Mouse (Mus musculus): ENCODE measurements around the gene Atg9b. TPM values are rescaled to one million over a fixed set of nuclear protein-coding genes. Genes with fewer than 3 reads are reported as not detected.

Gene Atg9b
- polyA plus RNA-seq, 1 experiment from 2014 or later: 0.48 TPM

DNA sequence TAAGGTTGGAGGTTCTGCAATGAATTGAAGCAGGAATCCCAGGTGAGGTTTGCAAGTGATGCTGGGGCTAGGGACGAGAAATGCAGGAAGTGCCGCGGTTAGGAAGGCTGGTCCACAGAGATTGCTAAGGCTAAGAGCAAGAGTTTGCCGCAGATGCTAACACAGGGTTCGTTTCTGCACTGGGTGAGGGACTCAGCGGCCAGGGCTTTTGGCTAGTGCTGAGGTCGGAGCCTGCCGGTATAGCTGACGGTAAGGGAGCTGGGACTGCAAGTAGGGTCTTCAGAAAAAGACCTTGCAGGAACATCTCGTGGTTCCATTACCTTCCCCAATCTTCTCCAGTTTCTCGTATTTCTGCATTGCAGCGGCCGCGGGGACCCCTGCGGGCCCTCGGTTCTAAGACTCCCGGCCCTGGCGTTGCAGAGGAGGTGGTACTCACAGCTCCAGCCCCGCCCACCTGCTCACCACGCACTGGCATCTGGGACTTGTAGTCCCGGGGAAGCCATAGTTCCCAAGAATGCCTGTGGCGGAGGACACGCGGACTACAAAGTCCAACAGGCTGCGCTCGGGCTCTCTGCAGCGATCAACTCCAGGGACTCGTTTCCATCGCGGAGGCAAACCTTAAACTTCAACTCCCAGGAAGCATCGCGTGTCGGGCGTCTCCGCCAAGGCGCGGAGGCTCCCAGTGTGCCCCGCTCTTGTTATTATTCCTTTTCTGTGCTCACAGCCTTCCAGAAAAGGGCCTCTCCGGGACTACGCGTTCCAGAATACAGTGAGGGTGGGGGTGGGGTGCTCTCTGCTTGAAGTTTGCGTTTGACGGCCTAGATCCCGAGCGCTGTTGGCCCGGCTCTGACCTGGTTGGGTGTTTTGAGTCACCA is 31.4 kb upstream of the Atg9b start, which contains the start of the genes Cdk5 and Slc4a2:
Gene Cdk5, minus strand, starts transcription at position 402 of the 875 bp plus-strand sequence.
Gene Slc4a2, plus strand, starts transcription at position 709 of the 875 bp plus-strand sequence.
- Histone ChIP-seq H3K4me1 (ENCODE audit: insufficient read depth) (peaks cover 26% of the 10 kb centered on the region), H3K27me3 (ENCODE audit: insufficient read depth, low read length) (no peaks in the 10 kb centered on the region), H3K9ac (replicated peaks) (peak within 1 kb of the TSS; percentile 80), H3K4me2 (ENCODE audit: low read depth, low read length) (peak within 1 kb of the TSS; percentile 96), H3K9me3 (ENCODE audit: low read length) (no peaks in the 10 kb centered on the region), H3K36me3 (replicated peaks; ENCODE audit: insufficient read depth, low read length) (peaks cover 11% of the 10 kb centered on the region; the same call in 1 of the 2 replicates), H3K4me3 (ENCODE audit: low read depth, low read length) (peak within 1 kb of the TSS; percentile 65), H3K27ac (ENCODE audit: low read depth) (peak within 1 kb of the TSS; percentile 97)
- peak; percentile 79 for TF ChIP-seq EP300 (IDR thresholded peaks at IDR 0.05; ENCODE audit: low read depth)
- no peak for TF ChIP-seq CTCF (IDR thresholded peaks at IDR 0.05; ENCODE audit: low read depth)
- peak; percentile 98 for DNase-seq
- under 1% methylated on average over 46 of the region's 46 CpGs for WGBS (ENCODE audit: insufficient replicate concordance)
- peak; percentile 89 for ATAC-seq

DNA sequence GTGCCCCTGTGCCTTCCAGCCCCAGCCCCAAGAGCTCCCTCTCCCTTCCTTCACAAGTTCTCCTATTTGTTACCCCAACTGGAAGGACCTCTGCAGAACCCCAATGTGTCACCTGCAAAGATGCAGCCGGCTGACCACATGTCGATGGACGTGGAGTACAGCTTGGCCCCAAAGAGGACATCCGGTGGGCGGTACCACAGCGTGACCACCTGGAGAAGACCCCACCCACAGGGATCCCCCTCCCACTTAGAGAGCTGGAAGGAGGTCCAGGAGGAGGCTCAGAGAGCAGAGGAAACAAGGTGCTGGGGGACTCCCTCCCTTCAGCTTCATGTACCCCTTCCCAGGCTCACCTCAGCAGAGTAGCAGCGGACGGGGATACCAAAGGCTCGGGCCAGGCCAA is 28.4 kb upstream of the Atg9b start:
- TF ChIP-seq CTCF (IDR thresholded peaks at IDR 0.05; ENCODE audit: low read depth) (no peak), EP300 (IDR thresholded peaks at IDR 0.05; ENCODE audit: low read depth) (no peak)
- no peak for ATAC-seq
- WGBS (ENCODE audit: insufficient replicate concordance): 91% methylated on average over 9 of the region's 9 CpGs

DNA sequence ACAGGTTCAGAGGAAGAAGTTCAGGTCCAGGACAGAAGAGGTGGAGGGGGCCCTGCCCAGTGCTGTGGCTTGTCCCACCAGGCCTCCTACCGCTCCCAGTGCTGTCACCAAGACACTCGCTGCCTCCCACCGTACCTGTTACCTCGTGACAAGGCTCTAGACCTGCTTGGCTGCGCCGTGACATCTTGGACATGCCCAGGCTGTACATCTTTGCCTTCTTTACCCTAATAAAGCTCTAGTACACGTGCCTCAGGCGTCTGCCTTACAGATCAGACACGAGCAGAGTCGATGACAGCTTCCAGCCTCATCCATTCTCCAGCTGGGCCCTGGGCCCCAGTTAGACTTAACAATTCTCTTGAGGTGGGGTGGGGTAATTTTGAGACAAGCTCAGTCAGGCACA is 25.6 kb upstream of the Atg9b start:
- H3K9ac ChIP-seq (replicated peaks): no peak overlapping the region
- no peak for DNase-seq
- H3K4me2 ChIP-seq (ENCODE audit: low read depth, low read length): no peak overlapping the region
- H3K4me1 ChIP-seq (ENCODE audit: insufficient read depth): 0 out of 2 replicates have a peak, but pooled peaks cover under 1% of the 10 kb centered on the region
- 81% methylated on average over 10 of the region's 10 CpGs for WGBS (ENCODE audit: insufficient replicate concordance)
- no peak for ATAC-seq
- TF ChIP-seq EP300 (IDR thresholded peaks at IDR 0.05; ENCODE audit: low read depth) (no peak), CTCF (IDR thresholded peaks at IDR 0.05; ENCODE audit: low read depth) (no peak)
- H3K36me3 ChIP-seq (replicated peaks; ENCODE audit: insufficient read depth, low read length): peaks cover 11% of the 10 kb centered on the region; the same call in 1 of the 2 replicates
- no peaks in the 10 kb centered on the region for H3K9me3 ChIP-seq (ENCODE audit: low read length)
- no peak overlapping the region for H3K27ac ChIP-seq (ENCODE audit: low read depth)
- H3K27me3 ChIP-seq (ENCODE audit: insufficient read depth, low read length): no peaks in the 10 kb centered on the region
- no peak overlapping the region for H3K4me3 ChIP-seq (ENCODE audit: low read depth, low read length)

More for the DNA sequence above, 28.4 kb upstream of the Atg9b start:
- Histone ChIP-seq H3K9me3 (ENCODE audit: low read length) (no peaks in the 10 kb centered on the region), H3K9ac (replicated peaks) (no peak overlapping the region), H3K27me3 (ENCODE audit: insufficient read depth, low read length) (no peaks in the 10 kb centered on the region), H3K36me3 (replicated peaks; ENCODE audit: insufficient read depth, low read length) (peaks cover 11% of the 10 kb centered on the region; the same call in 1 of the 2 replicates), H3K4me3 (ENCODE audit: low read depth, low read length) (no peak overlapping the region), H3K27ac (ENCODE audit: low read depth) (no peak overlapping the region), H3K4me2 (ENCODE audit: low read depth, low read length) (no peak overlapping the region), H3K4me1 (ENCODE audit: insufficient read depth) (peaks cover 5% of the 10 kb centered on the region; the same call in 1 of the 2 replicates)
- no peak for DNase-seq

DNA sequence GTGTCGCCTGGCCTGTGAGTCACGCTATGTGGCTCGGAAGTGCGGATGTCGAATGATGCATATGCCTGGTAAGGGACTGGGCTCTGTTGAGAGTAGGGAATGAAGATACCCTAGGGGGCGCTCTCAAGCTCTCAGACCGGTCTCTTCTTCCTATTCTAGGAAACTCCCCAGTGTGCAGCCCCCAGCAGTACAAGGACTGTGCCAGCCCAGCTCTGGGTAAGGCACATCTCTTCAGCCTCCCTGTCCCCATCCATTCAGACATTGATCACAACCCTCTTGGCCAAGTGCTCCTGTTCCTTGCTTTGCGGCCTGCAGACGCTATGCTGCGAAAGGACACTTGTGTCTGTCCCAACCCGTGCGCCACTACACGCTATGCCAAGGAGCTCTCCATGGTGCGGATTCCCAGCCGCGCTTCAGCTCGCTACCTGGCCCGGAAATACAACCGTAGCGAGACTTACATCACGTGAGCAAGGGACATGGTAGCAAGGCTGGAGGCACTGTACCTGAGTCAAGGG is 24.3 kb upstream of the Atg9b start:
- Histone ChIP-seq H3K4me3 (ENCODE audit: low read depth, low read length) (no peak overlapping the region), H3K9me3 (ENCODE audit: low read length) (no peaks in the 10 kb centered on the region), H3K4me1 (ENCODE audit: insufficient read depth) (no peaks in the 10 kb centered on the region), H3K36me3 (replicated peaks; ENCODE audit: insufficient read depth, low read length) (peaks cover 11% of the 10 kb centered on the region; the same call in 1 of the 2 replicates), H3K27me3 (ENCODE audit: insufficient read depth, low read length) (no peaks in the 10 kb centered on the region), H3K9ac (replicated peaks) (no peak overlapping the region), H3K4me2 (ENCODE audit: low read depth, low read length) (peak overlapping the region; percentile 26; the same call in 1 of the 2 replicates), H3K27ac (ENCODE audit: low read depth) (no peak overlapping the region)
- DNase-seq: peak; percentile 71
- TF ChIP-seq EP300 (IDR thresholded peaks at IDR 0.05; ENCODE audit: low read depth) (no peak), CTCF (IDR thresholded peaks at IDR 0.05; ENCODE audit: low read depth) (peak; percentile 76)
- ATAC-seq: peak; percentile 75
- 5% methylated on average over 21 of the region's 21 CpGs for WGBS (ENCODE audit: insufficient replicate concordance)

DNA sequence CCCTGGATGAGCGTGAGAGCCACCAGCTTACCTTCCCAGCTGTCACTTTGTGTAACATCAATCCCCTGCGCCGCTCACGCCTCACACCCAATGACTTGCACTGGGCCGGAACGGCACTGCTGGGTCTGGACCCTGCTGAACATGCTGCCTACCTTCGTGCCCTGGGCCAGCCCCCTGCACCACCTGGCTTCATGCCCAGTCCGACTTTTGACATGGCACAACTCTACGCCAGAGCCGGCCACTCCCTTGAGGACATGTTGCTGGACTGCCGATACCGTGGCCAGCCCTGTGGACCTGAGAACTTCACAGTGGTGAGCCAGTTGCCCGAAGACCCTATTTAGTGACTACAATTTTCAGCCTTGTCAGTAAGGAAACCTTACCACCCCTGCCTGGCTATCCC is 22.0 kb upstream of the Atg9b start:
- WGBS (ENCODE audit: insufficient replicate concordance): 80% methylated on average over 13 of the region's 13 CpGs
- no peaks in the 10 kb centered on the region for H3K27me3 ChIP-seq (ENCODE audit: insufficient read depth, low read length)
- no peak overlapping the region for H3K4me2 ChIP-seq (ENCODE audit: low read depth, low read length)
- no peak overlapping the region for H3K27ac ChIP-seq (ENCODE audit: low read depth)
- no peak overlapping the region for H3K9ac ChIP-seq (replicated peaks)
- no peak overlapping the region for H3K4me3 ChIP-seq (ENCODE audit: low read depth, low read length)
- DNase-seq (no peak), ATAC-seq (no peak)
- H3K4me1 ChIP-seq (ENCODE audit: insufficient read depth): no peaks in the 10 kb centered on the region
- TF ChIP-seq EP300 (IDR thresholded peaks at IDR 0.05; ENCODE audit: low read depth): no peak
- H3K36me3 ChIP-seq (replicated peaks; ENCODE audit: insufficient read depth, low read length): 0 out of 2 replicates have a peak, but pooled peaks cover 2% of the 10 kb centered on the region
- H3K9me3 ChIP-seq (ENCODE audit: low read length): no peaks in the 10 kb centered on the region

DNA sequence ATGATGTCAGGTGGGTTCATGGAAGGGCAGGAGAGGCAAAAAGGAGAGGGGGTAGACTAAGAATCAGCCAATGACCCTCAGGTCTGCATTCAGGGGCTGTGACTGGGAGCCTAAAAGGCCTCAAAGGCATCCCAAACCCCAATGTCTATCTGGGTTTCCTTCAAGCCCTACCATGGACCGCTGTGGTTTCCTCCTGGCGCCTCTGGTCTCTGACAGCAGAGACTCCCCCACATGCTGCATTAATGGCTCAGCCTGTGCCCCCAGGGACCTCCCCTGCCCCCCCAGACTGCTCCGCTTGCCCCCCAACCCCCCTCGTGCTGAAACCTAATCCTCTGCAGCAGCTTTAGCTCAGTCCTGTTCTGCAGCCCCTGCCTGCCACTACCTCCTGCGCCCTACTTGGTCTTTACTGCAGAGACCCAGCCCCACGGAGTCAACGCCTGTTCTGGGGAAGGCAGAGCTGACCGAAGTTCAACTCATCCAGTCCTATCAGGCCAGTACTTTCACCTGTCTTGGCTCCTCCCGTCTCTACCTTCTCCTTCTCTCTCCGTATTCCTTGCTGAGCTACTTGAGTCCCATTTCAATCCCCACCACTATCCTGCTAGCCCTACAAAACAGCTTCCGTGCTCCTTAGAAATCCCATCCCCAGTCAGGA is 21.2 kb upstream of the Atg9b start, which contains the start of gene Asic3:
Gene Asic3, plus strand, starts transcription at position 351 of the 652 bp plus-strand sequence.
- ATAC-seq: no peak

More for the DNA sequence above, 21.2 kb upstream of the Atg9b start, which contains the start of gene Asic3:
- Histone ChIP-seq H3K27ac (ENCODE audit: low read depth) (no peak within 1 kb of the TSS), H3K9me3 (ENCODE audit: low read length) (no peaks in the 10 kb centered on the region), H3K36me3 (replicated peaks; ENCODE audit: insufficient read depth, low read length) (0 out of 2 replicates have a peak, but pooled peaks cover 2% of the 10 kb centered on the region), H3K4me2 (ENCODE audit: low read depth, low read length) (no peak within 1 kb of the TSS), H3K9ac (replicated peaks) (no peak within 1 kb of the TSS), H3K4me1 (ENCODE audit: insufficient read depth) (no peaks in the 10 kb centered on the region), H3K4me3 (ENCODE audit: low read depth, low read length) (no peak within 1 kb of the TSS), H3K27me3 (ENCODE audit: insufficient read depth, low read length) (no peaks in the 10 kb centered on the region)
- DNase-seq: no peak
- 36% methylated on average over 11 of the region's 11 CpGs for WGBS (ENCODE audit: insufficient replicate concordance)
- TF ChIP-seq CTCF (IDR thresholded peaks at IDR 0.05; ENCODE audit: low read depth) (no peak), EP300 (IDR thresholded peaks at IDR 0.05; ENCODE audit: low read depth) (no peak)

All from liver, postnatal 0 days (tissue).